Mouse (Mus musculus) cortical plate, adult 2 months (tissue): Measurements from ENCODE around the gene Cemip.

Experiments
- CTCF ChIP-seq: fragments of 200-500 bp; IDR thresholded peaks from 2 replicates; pipeline ENCODE4 v1.5.1; 2011; ENCODE audit warnings: mild to moderate bottlenecking, control low read depth, low read length; ENCODE audit not compliant: insufficient read depth; ENCODE audit errors: extremely low read depth
- POLR2A ChIP-seq: fragments of 200-500 bp; IDR thresholded peaks from 2 replicates; pipeline ENCODE4 v1.6.1; 2011; ENCODE audit warnings: mild to moderate bottlenecking, low read length, control low read depth; ENCODE audit not compliant: insufficient read depth; ENCODE audit errors: extremely low read depth

DNA sequence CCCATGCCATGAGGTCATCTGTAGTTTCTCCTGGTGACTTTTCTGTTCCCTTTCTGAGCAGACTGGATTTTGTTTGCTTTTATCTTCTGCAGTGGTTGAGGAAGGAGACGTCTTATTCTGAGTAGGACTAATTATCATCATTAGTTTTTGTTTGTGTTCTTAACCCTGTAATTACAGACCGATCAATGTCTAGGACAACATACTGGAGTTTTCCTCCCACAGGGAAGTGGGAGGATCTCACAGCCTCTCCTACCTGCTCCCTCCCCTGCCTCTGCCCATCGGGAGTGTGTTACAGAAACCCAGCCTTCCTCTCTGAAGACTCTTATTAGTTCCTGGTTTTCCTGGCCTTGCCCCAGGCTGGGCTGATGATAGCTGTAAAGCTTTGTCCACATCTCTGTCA is 164.7 kb downstream of the Cemip start:
- TF ChIP-seq POLR2A (no peak), CTCF (no peak)
